Mouse (Mus musculus) liver, embryonic 18 days (tissue): ENCODE measurements around the gene Tm6sf2. TPM values are rescaled to one million over a fixed set of nuclear protein-coding genes. Genes with fewer than 3 reads are reported as not detected.

ENCODE experiments used
- polyA plus RNA-seq: library from polyadenylated mRNA; depleted of rRNA; stranded (reverse); fragments of >200 nt; gene quantifications from 2 replicates; pipeline ENCODE4 v1.2.3, GENCODE M21; 2012; rRNA removed

The Tm6sf2 gene
- polyA plus RNA-seq: 1.7 and 3.0 TPM in 2 replicates

DNA sequence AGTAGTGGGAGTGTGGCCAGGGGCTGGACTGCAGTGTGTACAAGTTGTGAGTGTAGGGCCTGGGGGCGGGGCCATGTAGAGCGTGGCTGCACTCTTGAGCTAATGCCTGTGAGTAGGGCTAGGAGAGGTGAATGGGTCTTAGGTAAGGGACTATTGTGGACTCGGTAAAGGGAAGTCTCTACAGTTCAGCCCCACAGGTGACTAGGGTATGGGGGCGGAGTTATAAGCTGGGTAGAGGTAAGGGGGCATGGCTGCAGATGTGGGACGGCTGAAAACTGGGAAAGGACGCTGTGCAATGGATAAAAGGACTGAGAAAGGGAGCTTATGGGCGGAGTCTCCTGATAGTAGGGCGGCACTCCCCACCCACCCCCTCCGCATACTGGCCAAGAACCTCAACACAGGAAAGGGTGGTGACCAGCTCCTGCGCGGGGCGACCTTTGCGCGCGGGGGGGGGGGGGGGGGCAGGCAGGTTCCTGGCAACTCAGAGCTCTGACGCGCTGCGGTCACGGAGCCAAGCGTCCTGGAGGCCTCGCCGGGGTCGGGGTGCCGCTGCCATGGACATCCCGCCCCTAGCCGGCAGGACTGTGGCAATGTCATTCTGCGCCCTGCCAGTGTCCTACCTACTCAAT, at the start of gene Tm6sf2:
Tm6sf2 (plus strand) TSS at position 484 of the 629 bp plus-strand sequence.

DNA sequence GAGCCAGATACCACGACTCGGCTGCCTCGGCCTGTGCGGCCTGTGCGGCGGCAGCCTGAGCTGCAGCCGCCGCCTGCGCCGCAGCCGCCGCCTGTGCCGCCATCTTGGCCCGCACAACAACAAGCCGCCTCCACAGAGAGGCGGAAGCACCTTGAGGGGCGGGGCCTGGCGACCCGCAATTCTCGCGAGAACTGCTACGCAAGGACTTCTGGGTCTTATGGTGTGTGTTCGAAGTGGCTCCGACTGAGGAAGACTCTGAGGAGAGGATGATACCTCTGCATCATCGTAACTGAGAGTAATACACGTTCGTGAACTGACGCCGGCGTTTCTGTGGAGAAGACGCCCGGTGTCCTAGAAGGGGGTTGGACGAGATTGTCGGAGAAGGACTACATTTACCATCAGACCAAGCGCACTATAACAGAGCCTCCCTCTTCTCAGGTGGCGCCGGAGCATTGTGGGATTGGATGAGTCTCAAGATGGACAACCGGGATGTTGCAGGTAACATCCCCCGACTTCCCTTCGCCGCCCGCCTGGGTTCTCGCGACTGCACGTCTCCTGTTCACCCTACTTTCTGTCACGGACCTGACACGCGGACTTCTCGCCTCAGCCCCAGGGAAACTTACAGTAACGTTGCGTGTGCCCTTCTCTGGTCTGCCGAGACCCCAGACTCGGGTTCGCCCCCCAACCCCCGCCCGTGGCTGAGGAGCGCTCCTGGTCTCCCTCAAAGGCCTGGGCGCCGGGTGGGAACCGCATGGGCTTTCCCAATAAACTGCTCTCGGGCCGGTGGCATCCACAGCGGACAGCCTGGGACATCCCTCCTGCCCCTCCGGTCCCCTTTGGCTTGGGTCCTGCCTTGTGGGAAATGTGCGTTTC, 29.9 kb upstream of the Tm6sf2 start, which contains the start of the genes Mau2 and Sugp1:
Mau2 (minus strand) TSS at position 152 of the 873 bp plus-strand sequence.
Sugp1 (plus strand) TSS at position 231 of the 873 bp plus-strand sequence.

GRCm38 (mm10) chr8:70083285-70083684, 10.6 kb downstream of the Tm6sf2 start, which contains the start of gene Hapln4:
Gene Hapln4 (plus strand): TSS chr8:70083457.

DNA sequence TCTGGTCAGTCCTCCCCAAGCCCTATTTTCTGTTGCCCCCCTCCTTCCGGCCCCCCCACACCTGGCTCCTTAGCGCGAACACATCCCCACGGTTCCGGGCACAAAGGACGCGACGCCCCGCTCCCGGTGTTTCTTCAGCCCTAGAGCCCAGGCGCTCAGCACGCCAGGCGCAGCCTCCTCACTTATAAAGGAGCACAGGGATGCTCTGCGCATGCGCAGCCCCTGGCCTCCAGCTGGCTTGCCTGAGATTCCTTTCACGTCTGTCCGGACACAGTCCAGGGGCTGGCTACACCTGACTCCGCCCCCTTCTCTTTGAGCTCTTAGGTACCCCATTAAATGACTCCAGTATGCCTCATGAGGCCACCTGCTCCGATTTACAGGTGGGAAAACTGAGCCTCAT, 47.9 kb downstream of the Tm6sf2 start, which contains the start of gene Ncan:
Ncan (minus strand) TSS at position 207 of the 400 bp plus-strand sequence.

Other genes starting within 250 kb of the Tm6sf2 start
- gene Pbx4, start 240.4 kb upstream of the Tm6sf2 start, polyA plus RNA-seq: 1.2 and 1.4 TPM in 2 replicates
- gene Cilp2, start 185.2 kb upstream of the Tm6sf2 start, polyA plus RNA-seq: 0.01 and 0.02 TPM in 2 replicates
- gene Tssk6, start 170.7 kb upstream of the Tm6sf2 start, polyA plus RNA-seq: 0.22 and 0.24 TPM in 2 replicates
- 62.7 and 63.0 TPM in 2 replicates for gene Ndufa13, start 170.4 kb upstream of the Tm6sf2 start, polyA plus RNA-seq
- gene Yjefn3, start 170.2 kb upstream of the Tm6sf2 start, polyA plus RNA-seq: 0.44 and 0.46 TPM in 2 replicates
- gene Gatad2a, start 76.5 kb upstream of the Tm6sf2 start, polyA plus RNA-seq: 12.3 and 13.6 TPM in 2 replicates
- gene Mau2, start 30.2 kb upstream of the Tm6sf2 start, polyA plus RNA-seq: 19.7 and 22.0 TPM in 2 replicates
- 5.8 and 6.6 TPM in 2 replicates for gene Sugp1, start 30.1 kb upstream of the Tm6sf2 start, polyA plus RNA-seq
- gene Hapln4, start 10.5 kb downstream of the Tm6sf2 start, polyA plus RNA-seq: 0.02 and 0.05 TPM in 2 replicates
- under 0.01 TPM in 1 of 2 replicates, not detected in the other for gene Ncan, start 47.9 kb downstream of the Tm6sf2 start, polyA plus RNA-seq
- gene Nr2c2ap, start 58.4 kb downstream of the Tm6sf2 start, polyA plus RNA-seq: 7.7 and 8.4 TPM in 2 replicates
- 5.7 and 7.2 TPM in 2 replicates for gene Rfxank, start 66.2 kb downstream of the Tm6sf2 start, polyA plus RNA-seq
- gene Borcs8, start 66.6 kb downstream of the Tm6sf2 start, polyA plus RNA-seq: 24.7 and 27.1 TPM in 2 replicates
- 0.02 and 0.06 TPM in 2 replicates for gene Mef2b, start 66.8 kb downstream of the Tm6sf2 start, polyA plus RNA-seq
- gene Tmem161a, start 99.4 kb downstream of the Tm6sf2 start, polyA plus RNA-seq: 38.5 and 51.0 TPM in 2 replicates
- 45.6 and 57.7 TPM in 2 replicates for gene Slc25a42, start 139.4 kb downstream of the Tm6sf2 start, polyA plus RNA-seq
- 12.9 and 16.4 TPM in 2 replicates for gene Sugp2, start 161.3 kb downstream of the Tm6sf2 start, polyA plus RNA-seq
- gene Armc6, start 161.5 kb downstream of the Tm6sf2 start, polyA plus RNA-seq: 7.8 and 7.9 TPM in 2 replicates
- gene Homer3, start 209.9 kb downstream of the Tm6sf2 start, polyA plus RNA-seq: 6.7 and 6.9 TPM in 2 replicates
- gene Ddx49, start 229.6 kb downstream of the Tm6sf2 start, polyA plus RNA-seq: 16.9 and 18.1 TPM in 2 replicates
- gene Cope, start 229.6 kb downstream of the Tm6sf2 start, polyA plus RNA-seq: 193 and 196 TPM in 2 replicates
- gene Cers1, start 242.9 kb downstream of the Tm6sf2 start, polyA plus RNA-seq: 0.07 and 0.09 TPM in 2 replicates